Mouse (Mus musculus): ENCODE results near the gene Zdhhc21. TPM values are rescaled to one million over a fixed set of nuclear protein-coding genes. Genes with fewer than 3 reads are reported as not detected.

Gene Zdhhc21
- polyA plus RNA-seq, 1 experiment from 2014 or later: 22.1 TPM

Other genes with a start within 250 kb of the Zdhhc21 start
- 88.6 and 103 TPM in 2 replicates for gene Nfib, start 154.2 kb downstream of the Zdhhc21 start, polyA plus RNA-seq (2016; fragmentation: Nextera tagmentation; extraction: Ambion mirVana)
- gene Cer1, start 25.2 kb upstream of the Zdhhc21 start, polyA plus RNA-seq (2016; fragmentation: Nextera tagmentation; extraction: Ambion mirVana): 0.12 TPM in 1 of 2 replicates, not detected in the other
- gene Frem1, start 192.4 kb upstream of the Zdhhc21 start, polyA plus RNA-seq (2016; fragmentation: Nextera tagmentation; extraction: Ambion mirVana): 4.1 and 5.0 TPM in 2 replicates

All from forebrain, embryonic 12.5 days (tissue).